Mouse (Mus musculus) cerebellum, adult 2 months (tissue): ENCODE results near the gene Sik1.

Experiments used
- CTCF ChIP-seq: fragments of 200-500 bp; IDR thresholded peaks from 2 replicates; pipeline ENCODE4 v1.5.1; 2011; ENCODE audit warnings: low read depth, mild to moderate bottlenecking, control low read depth, low read length, moderate library complexity, borderline replicate concordance; ENCODE audit not compliant: insufficient read depth
- POLR2A ChIP-seq: fragments of 200-500 bp; IDR thresholded peaks from 2 replicates; pipeline ENCODE4 v1.6.1; 2011; ENCODE audit warnings: low read length, control low read depth, borderline replicate concordance; ENCODE audit not compliant: insufficient read depth

DNA sequence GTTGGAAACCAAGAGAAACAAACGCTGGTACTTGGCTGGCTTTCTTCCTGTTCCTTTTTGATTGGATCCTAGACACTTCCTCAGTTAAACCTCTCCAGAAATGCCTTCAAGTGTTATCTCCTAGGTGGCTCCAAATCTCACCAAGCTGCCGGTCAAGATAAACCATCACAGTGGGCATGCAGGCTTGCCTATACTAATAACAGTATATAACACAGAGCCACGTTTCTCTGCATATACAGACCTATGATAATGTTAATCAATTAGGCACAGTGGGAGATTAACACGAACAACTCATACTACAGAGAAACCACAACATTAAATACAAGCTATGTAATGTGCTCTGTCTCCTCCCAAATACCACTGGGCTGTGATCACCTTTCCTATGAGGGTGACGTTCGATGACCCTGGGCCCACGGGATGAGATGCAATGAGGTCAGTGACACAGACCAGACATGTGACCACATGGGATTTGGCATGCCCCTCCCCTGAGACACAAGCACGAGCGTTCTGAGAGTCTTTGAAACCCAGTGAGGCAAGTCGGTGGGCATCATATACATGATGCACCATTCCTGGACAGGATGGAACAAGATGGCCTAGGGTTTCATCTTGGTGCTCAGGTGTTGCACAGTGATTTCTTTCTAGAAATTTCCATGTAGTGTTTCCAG, 7.7 kb upstream of the Sik1 start:
- TF ChIP-seq CTCF (no peak), POLR2A (no peak)
